Mouse (Mus musculus): Measurements from ENCODE around the gene 1110008P14Rik.

DNA sequence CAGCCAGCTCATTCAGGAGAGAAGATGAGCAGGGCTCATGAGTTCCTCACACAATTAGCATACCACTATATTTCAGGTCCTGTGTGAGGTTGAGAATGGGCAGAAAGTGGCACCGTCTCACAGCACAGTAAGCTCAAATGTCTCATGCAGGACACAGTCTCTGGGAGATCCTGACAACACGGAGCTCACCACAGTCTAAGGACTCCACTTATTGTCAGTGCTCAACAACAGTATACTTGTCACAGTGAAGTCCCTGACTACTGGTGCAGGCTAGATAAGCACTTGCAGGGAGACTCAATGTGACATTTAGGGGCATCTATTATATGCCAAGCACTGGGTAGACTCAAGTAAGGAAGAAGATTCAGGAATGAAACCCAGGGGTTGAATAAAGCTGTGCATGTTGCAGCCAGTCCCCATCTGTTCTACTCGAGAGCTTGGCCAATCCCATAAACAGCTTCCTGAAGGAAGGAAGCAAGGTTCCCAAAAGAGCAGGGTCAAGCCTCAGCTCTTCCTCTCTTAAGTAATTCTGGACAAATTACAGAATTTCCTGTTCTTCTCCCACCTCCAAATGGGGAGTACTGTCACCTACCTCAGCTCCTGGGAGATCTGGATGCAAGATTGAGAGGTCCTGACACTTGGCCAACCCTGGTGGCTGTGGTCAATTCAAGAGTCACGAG, 47.6 kb upstream of the 1110008P14Rik start:
- TF ChIP-seq POLR2A (IDR thresholded peaks at IDR 0.05; ENCODE audit: extremely low read depth, insufficient read depth, low read length) (no peak), CTCF (IDR thresholded peaks at IDR 0.05; ENCODE audit: extremely low read depth, insufficient read depth, low read length) (no peak)
